Mouse (Mus musculus): ENCODE results near the gene Ugt1a10.

Gene Ugt1a10

DNA sequence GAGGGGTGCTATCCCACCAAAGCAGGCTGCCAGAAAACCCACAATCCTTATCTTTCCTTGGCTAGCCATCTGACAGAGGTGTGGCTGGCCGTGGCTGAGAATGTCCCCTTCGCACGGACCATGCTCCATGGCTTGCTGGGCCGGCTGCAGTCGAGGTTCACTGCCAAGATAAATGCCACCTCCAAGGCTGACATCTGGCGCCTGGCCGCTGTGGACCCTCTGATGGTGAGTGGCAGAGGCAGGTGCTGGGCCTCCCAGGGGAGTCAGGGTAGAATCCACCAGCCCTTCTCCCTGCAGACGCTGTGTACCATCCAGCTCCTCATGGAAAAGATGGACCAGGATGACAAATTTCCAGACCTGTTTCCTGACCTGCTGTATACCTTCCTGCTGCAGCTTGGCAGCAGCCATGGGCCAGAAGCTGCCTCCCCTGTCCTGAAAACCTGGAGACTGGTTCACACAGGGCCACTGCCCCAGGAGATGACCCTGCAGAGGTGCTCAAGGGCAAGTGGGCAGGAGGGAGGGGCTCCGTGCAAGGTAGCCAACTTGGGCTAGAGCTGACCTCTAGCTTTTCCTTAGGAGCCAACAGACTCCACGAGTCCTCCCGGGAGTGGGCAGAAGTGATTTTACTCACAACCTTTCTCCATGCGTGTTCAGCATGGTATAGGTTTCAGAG lies 199.7 kb downstream of the Ugt1a10 start:
- DNase-seq (ENCODE audit: low read depth, low spot score): no peak

DNA sequence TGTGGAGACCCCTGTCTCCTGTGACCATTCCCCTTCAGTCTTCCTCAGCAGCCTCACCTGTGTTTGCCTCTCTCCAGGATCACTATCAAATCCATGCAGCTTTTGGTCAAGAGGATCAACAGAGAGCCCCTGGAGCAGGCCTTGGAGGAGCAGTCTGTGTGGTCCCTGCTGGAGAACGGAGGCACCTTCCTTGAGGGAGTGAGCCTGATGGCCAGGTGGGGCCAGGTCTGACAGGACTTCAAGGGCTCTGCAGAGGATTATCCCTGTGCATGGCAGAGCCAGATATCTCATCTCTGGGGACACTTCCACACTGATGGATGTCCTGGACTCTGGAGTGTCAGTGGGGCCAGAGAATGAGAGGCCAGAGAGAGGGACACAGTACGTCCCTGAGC lies 200.3 kb downstream of the Ugt1a10 start:
- no peak for DNase-seq (ENCODE audit: low read depth, low spot score)

DNA sequence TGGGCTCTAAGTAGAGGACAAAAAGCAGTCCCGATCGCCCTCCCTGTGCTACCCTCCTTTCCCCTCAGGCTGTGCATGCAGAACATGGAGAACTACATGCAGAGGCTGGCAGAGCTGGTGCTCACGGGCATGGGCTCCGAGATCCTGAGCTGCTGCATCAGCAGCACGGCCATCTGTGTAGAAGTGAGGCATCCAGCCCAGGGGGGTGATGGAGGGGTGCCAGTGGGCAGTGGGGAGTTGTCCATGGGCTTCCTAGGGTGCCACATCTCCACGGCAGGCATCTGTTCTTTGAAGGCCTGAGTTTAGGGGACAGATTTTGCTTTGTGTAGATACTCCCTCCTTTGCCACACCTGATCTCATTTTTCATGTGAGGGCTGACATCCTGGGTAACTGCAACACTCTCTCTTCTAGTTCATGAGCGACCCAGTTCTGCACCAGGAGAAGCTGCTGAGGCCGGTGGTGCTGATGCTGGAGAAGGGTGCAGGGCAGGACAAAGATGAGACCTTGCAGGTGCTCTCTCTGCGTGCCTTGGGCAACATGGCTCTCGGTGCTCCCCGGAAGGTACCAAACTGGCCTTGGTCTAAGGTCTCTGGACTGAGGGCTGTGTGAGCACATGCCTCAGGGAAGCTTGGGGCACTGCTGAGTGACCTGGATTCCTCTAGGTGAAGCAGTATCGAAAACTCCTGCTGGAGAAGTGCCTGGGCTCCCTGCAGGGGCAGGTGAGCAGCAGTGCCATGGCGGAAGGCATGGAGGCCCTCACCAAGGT lies 201.0 kb downstream of the Ugt1a10 start:
- no peak for DNase-seq (ENCODE audit: low read depth, low spot score)

DNA sequence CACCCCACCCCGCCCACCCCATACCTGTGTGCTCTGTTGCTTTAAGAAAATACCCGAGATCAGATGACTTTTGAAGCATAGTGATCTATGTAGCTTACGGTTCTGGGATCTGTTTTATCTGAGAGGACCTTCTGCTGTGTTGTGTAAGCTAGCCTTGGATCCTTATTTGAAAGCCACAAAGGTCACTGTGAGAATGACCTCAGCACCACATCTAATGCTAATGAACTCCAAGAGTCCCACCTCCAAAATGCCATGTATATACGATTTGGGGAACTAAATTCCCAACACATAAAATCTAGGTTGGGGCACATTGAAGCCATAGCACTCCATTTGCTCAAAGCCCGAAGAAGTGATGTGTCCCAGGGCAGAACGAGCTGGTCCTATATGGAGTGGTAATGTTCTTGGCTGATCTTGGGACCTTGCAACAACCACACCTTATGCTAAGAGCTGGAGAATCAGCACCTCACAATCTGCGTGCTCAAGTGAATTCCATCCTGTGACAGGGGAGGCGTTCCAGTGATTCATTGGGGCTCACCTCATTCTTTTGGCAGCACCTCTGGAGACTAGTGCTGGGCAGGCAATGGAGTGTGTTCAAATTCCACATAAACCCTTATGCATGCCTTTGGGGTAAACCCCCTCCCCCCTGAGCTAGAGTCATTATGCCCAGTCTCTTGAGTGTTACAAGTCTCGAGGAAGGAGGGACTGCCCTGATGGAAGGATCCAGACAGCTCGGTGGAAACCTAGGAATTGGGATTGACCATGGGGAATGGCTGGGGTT lies 201.9 kb downstream of the Ugt1a10 start:
- no peak for DNase-seq (ENCODE audit: low read depth, low spot score)

DNA sequence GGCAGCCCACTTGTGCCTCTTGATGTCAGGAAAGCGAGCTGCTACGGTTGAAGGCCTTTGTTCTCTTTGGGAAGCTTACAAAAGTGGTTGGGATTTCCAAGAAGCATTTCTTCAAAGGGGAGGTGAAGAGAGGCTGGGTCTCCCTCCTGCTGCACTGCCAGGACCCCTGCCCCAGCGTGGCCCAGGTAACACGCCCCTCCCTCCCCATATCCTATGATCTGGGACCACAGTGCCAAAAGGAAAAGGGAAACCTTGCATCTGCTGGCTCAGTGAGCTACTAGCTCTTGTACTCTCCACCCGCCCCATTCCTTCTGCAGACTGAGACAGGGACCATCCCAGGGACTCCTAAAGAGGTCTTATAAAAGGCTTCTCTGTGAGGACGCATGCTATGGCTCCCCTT lies 202.5 kb downstream of the Ugt1a10 start:
- DNase-seq (ENCODE audit: low read depth, low spot score): no peak

DNA sequence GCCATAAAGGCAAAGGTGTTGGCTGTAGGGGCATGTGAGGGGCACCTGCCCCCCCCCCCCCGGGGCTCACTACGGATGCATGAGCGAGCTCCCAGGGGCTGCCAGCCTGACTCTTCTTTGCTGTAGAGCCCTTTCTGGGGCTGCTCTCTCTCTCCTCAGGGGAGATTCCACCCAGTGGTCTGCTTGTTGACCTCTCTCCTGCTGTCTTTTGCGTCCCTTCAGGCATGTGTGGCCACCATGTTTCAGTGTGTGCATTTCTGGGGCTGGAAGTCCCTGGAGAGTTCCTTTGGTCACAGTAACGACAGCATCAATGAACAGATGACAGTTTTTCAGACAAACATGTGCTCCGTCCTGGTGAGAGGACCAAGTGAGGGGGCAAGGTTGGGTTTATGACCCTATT lies 203.2 kb downstream of the Ugt1a10 start:
- DNase-seq (ENCODE audit: low read depth, low spot score): no peak

DNA sequence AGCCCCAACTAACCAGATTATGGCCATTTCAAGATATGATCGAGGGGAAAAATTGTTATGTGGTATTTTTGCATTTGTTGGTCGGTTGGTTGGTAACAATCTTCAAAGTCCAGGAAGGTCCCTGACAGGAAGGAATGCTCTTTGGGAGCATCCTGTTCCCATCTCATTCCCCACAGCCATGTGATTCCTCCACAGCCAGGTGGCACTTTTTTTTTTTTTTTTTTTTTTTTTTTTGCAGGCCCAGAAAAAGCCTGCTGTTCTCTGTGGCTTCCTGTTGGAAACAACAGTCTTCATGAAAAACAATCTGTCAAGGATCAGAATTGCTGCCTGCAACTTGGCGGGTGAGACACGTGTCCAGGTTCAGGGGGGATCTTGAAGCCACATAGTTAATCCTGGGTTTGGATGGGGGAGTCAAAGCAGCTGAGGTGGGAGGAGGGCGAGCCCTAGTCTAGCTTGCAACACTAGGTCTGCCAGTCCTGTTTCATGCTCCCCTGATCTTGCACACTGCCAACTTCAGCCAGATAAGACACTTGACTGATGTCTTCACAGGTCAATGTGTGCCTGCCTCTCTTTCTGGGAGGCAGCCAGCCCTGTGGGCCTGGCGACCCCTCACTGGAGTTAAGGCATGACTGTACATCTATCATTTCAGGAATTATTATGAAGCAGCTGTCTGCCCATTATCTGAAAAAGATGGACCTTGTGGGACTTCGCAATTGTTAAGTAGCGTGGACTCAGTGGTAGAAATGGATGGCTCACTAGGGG lies 203.9 kb downstream of the Ugt1a10 start:
- DNase-seq (ENCODE audit: low read depth, low spot score): no peak

DNA sequence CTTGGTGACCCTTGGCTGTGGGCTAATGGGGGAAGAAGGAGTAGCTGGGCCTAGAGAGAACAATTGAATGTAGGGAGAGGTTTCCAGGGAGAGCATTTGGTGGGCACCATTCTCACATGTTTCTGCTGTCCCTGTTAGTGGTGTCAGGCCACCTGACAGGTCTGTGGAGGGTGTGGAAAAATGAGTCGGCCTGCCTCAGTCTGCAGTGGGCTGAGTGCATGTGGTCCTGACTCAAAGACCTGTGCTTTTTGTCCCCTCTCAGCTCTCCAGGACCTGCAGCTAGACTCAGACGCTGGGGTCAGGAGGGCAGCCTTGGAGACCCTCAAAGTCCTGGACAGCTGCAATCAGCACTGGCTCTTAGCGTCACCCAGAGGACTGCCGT lies 204.4 kb downstream of the Ugt1a10 start:
- no peak for DNase-seq (ENCODE audit: low read depth, low spot score)

DNA sequence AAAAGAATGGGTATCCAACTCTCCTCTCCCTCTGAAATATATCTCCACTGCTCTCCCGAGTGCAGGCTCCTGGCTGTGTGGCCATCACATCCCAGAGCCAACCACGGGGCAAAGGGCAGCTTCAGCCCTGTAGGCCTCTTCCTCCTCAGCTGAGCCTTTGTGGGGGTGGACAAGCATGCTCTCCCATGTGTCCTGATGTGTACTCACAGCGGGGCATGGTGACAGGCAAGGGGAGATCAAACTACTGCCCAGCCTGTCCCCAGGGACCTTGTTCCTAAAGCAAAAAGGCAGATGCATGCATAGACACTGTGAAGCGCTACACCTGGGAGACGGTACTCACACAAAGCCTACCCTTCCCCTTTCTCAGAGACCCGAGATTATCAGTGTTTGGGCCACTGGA lies 204.9 kb downstream of the Ugt1a10 start:
- no peak for DNase-seq (ENCODE audit: low read depth, low spot score)

DNA sequence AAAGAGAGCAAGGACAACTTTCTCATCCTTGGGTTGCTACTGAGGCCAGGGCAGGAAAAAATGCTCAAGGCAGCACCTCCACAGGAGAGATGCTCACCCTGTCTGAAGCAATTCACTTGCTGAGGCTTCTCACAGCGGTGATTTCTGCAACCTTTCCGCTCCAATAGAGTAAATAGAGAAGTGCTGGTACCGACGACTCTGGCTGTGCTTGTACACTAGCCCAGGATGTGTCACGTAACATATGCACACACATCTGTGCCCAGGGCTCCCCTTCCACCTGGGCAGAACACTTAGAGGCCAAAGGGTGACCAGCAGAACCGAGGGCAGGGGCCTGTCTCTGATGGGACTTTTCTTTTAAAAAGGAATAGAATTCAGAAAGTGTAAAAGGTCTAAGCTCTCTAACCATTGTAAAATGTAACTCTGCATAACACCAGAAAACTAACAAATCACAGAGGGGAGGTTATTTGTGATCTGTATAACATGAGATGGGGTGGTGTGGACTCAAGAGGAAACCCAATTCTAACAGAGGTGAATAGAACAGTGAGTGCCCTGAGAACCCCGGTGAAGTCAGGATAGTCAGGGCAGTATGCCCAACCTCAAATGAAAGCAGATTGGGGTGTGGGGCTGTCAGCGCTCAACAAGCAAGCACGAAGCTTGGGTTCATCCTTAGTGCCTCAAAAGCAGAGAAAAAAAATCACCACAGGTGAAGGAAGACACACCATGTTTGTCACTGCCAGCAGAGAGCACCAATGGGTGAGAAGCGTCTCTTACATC lies 205.6 kb downstream of the Ugt1a10 start:
- no peak for DNase-seq (ENCODE audit: low read depth, low spot score)

DNA sequence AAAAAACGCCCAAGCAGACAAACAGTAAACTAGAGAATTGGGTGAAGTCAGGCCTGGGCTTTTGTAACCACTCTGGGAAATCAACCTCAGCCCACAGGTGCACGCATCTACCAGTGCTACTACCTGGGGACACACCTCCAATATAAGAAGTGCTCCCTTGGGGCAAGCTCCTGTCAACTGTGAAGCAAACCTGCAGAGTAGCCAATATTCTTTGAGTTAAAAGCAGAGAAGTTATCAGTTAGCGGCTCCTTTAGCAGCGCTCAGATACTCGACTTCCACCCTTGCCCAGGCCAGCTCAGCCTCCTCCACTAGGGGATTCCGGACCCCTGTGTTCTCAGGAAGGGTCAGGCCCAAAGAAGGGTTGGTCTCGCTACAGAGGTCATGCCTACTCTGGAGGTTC lies 206.5 kb downstream of the Ugt1a10 start:
- DNase-seq (ENCODE audit: low read depth, low spot score): no peak

DNA sequence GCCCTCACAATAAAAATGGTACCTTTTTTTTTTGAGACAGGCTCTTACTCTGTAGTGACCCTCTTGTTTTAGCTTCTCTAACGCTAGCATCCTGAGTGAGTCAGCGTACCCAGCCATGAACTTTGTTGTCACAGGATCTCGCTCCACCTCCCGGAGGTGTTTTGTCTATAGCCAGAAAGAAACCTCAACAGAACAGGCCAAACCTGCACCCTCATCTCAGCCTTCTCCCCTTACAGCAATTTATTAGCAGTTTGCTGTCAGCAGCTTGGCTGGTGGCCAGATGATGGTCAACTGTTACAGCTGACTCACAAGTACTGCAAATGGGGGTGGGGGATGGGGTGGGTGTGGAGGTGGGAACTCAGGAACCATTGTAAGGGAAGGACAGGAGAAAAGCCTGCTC lies 207.1 kb downstream of the Ugt1a10 start:
- DNase-seq (ENCODE audit: low read depth, low spot score): peak; percentile 58

DNA sequence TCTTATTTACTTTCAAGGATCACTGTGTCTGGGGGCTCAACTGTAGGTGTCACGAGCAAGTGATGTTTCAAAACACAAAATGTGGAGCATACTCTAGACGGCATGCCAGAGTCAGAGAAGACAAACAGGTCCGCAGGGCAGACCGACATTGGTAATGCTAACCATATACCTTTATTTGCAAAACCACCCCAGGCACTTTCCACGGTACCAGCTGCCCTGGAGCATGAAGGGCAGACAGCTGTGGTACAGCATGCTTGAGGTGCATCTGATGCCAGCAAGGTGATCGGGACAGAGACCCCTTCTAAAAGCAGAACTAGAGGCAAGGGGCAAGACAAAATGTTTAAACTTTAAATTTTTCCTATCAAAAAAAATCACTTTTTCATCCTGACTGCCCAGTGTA lies 207.8 kb downstream of the Ugt1a10 start:
- DNase-seq (ENCODE audit: low read depth, low spot score): no peak

DNA sequence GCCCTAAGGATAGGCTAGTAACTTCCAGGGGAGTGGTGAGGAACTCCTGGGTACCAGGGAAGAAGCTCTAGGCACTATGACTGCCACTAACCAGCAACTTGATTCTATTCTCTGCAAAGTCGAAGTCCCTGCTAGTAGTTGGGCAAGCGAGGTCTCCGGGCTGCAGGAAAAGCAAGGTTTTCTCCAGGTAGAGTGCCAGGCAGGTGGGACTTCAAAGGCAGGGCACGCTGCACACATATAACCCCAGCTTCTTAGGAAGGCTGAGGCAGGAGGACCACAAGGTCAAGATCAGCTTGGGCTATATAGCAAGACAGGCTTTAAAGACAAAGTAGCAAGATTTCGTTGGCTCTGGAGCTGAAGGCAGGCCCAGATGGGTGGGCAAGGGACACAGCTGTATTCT lies 208.6 kb downstream of the Ugt1a10 start:
- DNase-seq (ENCODE audit: low read depth, low spot score): no peak

DNA sequence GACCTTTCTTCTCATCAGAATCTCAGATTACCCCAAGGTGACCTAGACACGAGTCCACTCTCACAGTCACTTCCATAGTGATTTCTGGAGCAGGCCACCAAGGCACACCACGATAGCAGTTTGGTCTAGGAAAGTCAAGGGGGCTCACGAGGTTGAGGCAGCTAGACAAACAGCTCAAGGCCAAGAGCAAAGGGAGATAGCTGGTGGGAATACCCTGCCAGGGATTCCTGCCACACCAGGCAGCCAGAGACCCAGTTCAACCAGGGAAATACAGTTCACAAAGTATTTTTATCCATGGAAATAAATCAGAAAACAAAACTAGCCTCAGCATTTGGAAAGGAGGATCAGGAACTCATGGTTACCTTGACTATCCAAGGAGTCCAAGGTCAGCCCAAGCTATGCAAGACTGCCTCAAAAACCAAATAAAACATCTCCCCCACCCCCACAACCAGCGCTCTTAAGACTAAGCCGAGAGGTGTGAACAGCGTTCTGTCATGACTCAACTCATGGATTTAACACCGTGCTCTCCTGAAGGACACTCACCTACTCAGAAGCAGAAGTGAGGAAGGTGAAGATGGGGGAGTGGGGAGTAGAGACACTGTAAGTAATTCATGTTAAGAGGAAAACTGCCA lies 209.2 kb downstream of the Ugt1a10 start:
- no peak for DNase-seq (ENCODE audit: low read depth, low spot score)

DNA sequence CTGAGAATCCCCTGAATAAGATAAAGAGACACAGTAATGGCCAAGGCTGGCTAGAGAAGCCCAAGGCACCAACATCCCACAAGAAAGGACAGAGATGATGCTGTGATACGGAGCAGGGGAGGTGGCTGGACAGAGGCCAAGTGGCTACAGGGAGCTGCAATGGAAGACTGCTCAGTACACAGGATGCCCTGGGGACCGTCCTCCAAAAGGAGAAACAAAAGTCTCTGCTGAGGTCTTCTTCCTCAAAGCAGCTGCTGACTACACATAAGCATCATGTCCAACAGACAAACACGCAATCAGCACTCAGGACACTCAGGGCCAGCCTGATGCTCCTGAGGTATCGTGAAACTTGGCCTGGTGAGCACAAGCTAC lies 209.7 kb downstream of the Ugt1a10 start:
- DNase-seq (ENCODE audit: low read depth, low spot score): no peak

DNA sequence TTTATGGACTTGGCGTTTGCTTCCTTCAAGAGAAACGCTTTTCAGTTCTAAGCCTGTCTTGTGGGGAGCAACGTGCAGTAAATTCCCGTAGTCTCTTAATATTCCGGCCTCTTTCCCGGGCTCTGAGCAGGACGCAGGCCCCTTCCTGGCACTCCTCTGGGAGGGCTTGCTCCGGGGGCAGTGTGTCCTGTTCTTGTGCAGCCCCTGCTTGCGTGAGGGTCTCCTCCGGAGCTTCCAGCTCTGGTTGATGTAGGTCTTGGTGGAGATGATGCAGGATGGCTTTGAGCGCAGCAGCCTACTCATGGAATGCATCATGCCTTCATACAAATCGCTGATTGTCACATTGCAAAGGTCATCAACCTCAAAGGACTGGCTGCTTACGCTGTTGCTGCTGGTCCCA lies 210.9 kb downstream of the Ugt1a10 start:
- no peak for DNase-seq (ENCODE audit: low read depth, low spot score)

DNA sequence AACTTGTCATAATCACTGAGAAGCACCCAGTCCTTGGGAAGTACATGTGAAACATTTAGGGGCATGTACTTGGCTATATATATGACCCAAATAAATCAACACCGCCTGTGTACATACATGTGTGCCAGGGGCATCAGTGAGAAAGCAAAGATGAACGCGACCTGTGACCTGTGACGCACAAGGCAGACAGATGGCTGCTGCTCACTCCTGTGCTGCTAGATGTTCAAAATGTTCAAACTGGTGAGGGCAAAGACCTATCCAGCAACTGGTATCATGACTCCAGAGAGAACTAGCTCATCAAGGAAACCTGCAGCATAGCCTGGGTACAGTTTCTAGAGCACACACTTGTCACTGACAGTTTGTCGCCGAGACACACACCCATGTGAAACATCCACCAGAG lies 212.3 kb downstream of the Ugt1a10 start:
- no peak for DNase-seq (ENCODE audit: low read depth, low spot score)

DNA sequence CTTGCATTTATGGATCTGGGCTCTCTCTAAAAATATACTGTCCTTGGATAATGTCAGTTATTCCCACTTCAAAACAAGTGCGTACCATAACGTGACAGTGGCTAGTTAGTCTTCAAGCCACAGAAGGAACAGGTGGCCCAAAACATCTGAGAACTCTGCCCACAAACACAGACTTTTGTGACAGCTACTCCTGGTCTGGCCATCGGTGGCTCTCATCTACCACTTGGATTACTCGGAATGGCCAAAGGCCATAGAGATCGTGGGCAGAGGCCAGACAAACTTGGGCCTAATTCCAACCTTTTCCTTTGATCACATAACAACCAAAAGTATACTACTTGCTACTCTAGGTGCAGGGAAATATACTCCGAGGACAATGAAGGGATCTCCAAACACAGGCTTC lies 212.9 kb downstream of the Ugt1a10 start:
- DNase-seq (ENCODE audit: low read depth, low spot score): no peak
